1 mouse cellular context compared by ENCODE assay signal in the genomic region with DNA sequence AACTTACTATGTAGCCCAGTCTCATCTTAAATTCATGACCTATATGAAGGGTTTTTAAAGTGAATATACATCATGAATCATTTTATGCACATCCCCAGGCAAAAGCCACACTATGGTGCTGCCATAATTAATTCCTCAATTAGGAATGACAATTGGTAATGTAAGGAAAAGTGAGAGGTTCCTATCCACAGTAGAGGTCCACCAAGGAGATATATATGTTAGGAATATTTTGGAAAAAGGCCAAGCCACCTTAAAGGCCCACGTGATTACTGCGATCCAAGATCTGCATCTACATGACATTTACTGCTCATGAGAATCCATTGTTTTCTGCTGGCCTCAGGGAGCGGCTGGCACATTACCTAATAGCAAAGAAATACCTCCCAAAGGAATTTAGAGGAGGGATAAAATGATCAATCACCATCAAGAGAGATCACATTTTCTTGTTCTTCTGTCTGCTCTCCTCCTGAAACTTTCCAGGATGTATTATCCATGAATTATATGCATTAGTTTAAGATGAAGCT.
TF ChIP-seq lines count a peak whose summit lies in the region.

No protein-coding gene starts in this region.

TF ChIP-seq in CH12.LX, 34 proteins besides CTCF, POLR2A, EP300 and RAD21 (continued from another document):
- TF ChIP-seq MAX (IDR thresholded peaks at IDR 0.05; ENCODE audit: low read length) (no peak), GABPA (IDR thresholded peaks at IDR 0.05; ENCODE audit: insufficient replicate concordance, low read depth, low read length) (no peak), KAT2A (IDR thresholded peaks at IDR 0.05; ENCODE audit: insufficient replicate concordance, low read length) (no peak), TCF12 (IDR thresholded peaks at IDR 0.05; ENCODE audit: low read depth, low read length) (no peak), NRF1 (IDR thresholded peaks at IDR 0.05; ENCODE audit: low read depth, low read length) (no peak), ZNF384 (IDR thresholded peaks at IDR 0.05; ENCODE audit: low read depth, low read length) (no peak)
